Mouse (Mus musculus): ENCODE measurements at regions not wholly inside any gene's neighbourhood (a gene's known extent, or its start where the extent isn't known, plus 50 kb on each side); places are given as distances from the start of the nearest gene placed in this dataset.

GRCm38 (mm10) chr9:68351466-68351865 is 302.1 kb upstream of the Rora start:
- TF ChIP-seq NRF1 (IDR thresholded peaks at IDR 0.05; ENCODE audit: low read depth, low read length) (no peak), ZMIZ1 (IDR thresholded peaks at IDR 0.05; ENCODE audit: low read depth, low read length) (no peak), POLR2AphosphoS2 (IDR thresholded peaks at IDR 0.05; ENCODE audit: low read depth, low read length) (no peak), USF2 (conservative IDR thresholded peaks at IDR 0.05; ENCODE audit: low read depth, low read length) (no peak), MAX (IDR thresholded peaks at IDR 0.05; ENCODE audit: low read length) (no peak), CTCF (conservative IDR thresholded peaks at IDR 0.05 in 1 of 2, IDR thresholded peaks at IDR 0.05 in 1 of 2; ENCODE audit: low read depth in 2 of 2, low read length in 2 of 2) (no peak)
